Mouse (Mus musculus): Measurements from ENCODE around the gene Myh1. TPM values are rescaled to one million over a fixed set of nuclear protein-coding genes. Genes with fewer than 3 reads are reported as not detected.

Gene Myh1
- 0.12 and 0.32 TPM in 2 replicates for polyA plus RNA-seq (2012; rRNA removed)

DNA sequence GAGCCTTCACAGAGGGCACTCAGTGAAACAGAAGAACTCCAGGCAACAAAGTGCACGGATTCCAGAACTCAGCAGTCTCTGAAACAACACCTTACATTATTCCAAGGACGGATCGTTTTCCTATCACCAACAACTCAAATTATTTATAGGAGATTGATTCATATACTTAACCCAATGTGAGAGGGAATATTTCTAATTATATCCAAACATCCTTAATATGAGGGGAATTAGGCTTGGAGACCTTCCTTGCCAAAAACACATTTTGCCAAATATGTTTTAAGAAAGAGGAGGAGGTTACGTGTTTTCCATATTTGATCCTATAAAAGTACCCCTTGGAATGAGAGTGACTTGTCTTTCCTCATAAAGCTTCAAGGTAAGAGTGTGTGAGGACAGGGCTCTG, at the start of gene Myh1:
TSS of gene Myh1 (plus strand) at position 301 of the 400 bp plus-strand sequence.
- DNase-seq (ENCODE audit: extremely low spot score in 1 of 2, low spot score in 1 of 2) = no peak

- no peak for DNase-seq (ENCODE audit: extremely low spot score in 1 of 2, low spot score in 1 of 2)
Observed at GRCm38 (mm10) chr11:67150237-67150636, 49.6 kb upstream of the Myh1 start.

DNA sequence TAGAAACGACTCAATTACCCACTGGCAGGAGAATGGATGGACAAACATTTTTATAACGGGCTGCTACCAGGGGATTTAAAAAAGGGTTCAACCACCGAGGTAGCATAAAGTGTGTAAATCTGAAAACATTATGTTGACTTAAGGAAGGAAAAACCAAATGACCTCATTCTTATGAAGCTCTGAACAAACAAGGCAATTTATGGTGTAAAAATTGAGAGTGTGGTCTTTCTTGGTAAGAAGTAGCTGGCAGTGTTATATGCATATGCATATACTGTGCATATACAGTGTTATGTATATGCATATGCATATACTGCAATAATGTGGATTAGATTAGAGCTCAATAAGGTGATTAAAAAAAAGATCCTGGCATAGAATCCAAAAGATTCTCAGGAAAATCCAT, 48.7 kb upstream of the Myh1 start:
- no peak for DNase-seq (ENCODE audit: extremely low spot score in 1 of 2, low spot score in 1 of 2)

DNA sequence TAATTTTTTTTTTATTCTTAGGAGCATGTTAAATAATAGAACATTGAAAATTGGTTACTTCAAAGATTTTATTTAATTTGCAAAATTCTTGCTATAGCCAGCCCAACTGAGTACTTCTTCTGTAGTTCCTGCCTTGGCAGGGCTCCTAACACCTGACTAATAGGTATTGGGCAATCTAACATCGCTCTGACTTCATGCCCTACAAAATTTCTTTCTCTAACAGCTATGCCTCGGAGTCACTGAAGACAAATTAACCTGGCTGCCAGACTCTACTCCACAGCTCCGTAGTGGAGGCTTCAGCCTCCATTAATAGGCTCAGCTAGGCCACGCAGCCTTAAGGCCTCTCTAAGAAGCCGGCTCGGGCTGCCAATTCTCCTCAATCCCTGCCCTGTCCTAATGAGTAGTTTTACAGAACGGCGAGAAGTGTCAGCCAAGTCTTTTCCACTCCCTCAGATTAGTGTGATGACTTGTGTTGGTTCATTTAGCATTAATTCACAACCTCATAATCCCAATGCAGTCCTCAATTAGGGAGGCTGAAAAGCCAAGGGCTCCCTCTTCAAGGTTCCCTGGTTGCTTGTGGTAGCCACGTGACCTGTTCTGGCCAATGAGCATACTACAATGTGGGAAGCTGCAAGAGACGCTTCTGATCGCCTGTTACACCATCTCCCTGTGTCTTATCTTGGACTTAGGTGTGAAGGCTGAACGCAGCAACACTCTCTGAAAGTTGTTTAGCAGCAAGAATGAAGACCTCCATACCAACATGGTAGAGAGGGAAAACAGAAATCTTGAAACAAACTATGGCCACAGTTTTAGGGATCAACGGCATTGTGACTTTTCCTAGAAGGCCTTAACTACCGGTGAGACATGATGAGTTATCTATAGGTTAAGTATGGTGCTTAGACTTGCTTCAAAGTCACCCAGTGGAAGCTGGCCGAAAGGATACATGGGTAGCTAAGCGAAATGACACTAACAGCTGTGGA, 47.9 kb upstream of the Myh1 start:
- DNase-seq (ENCODE audit: extremely low spot score in 1 of 2, low spot score in 1 of 2) = no peak

GRCm38 (mm10) chr11:67153123-67153522, 46.7 kb upstream of the Myh1 start:
- DNase-seq (ENCODE audit: extremely low spot score in 1 of 2, low spot score in 1 of 2) = peak; percentile 24 to 82

- no peak for DNase-seq (ENCODE audit: extremely low spot score in 1 of 2, low spot score in 1 of 2)
Observed at GRCm38 (mm10) chr11:67153843-67154242, 46.0 kb upstream of the Myh1 start.

- DNase-seq (ENCODE audit: extremely low spot score in 1 of 2, low spot score in 1 of 2) = no peak
Observed at GRCm38 (mm10) chr11:67155650-67156049, 44.2 kb upstream of the Myh1 start.

DNA sequence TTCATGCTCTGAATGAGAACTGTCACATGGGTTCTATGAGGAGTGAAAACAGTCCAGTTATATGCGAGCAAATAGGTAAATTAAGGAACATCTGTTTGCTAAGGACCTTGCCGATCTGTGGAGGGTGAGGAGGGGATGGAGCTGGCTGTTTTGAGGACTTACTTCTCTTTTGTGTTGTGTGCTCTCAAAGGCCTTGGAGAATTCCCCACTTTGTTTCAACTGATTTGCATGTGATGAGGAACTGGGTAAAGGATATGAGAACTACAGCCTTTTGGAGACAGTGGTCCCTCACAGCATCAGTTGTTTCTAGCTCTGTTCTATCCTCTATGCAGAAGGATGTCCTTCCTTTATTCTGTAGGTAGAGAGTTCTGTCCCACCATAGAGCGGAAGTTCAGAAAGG, 39.7 kb upstream of the Myh1 start:
- DNase-seq (ENCODE audit: extremely low spot score in 1 of 2, low spot score in 1 of 2) = no peak

DNA sequence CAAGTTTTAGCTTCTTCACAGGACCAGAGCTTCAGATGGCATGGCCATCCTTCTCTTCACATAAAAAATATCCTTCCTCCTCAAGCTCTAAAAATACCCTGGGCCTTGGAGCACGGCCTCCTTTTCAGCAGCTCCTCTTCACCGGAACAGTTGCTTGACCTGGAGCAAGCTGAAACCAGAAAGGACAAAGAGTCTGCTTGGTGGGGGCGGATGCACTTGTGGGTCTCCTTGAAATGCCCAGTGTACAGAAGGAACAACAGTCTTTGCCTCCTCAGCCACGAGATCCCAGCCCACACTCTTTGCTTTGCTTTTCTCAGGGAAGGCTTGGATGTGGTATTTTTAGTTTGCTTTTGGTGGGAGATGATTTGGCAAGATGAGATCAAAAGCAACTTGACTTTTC, 36.2 kb upstream of the Myh1 start:
- peak; percentile 38 to 69 for DNase-seq (ENCODE audit: extremely low spot score in 1 of 2, low spot score in 1 of 2)

- no peak for DNase-seq (ENCODE audit: extremely low spot score in 1 of 2, low spot score in 1 of 2)
Observed at GRCm38 (mm10) chr11:67164851-67165250, 35.0 kb upstream of the Myh1 start.

- no peak for DNase-seq (ENCODE audit: extremely low spot score in 1 of 2, low spot score in 1 of 2)
Observed at GRCm38 (mm10) chr11:67169301-67169700, 30.6 kb upstream of the Myh1 start.

GRCm38 (mm10) chr11:67170727-67171126, 29.1 kb upstream of the Myh1 start, which contains the start of gene Myh2:
Myh2 (plus strand) TSS chr11:67171027.
- no peak for DNase-seq (ENCODE audit: extremely low spot score in 1 of 2, low spot score in 1 of 2)

DNA sequence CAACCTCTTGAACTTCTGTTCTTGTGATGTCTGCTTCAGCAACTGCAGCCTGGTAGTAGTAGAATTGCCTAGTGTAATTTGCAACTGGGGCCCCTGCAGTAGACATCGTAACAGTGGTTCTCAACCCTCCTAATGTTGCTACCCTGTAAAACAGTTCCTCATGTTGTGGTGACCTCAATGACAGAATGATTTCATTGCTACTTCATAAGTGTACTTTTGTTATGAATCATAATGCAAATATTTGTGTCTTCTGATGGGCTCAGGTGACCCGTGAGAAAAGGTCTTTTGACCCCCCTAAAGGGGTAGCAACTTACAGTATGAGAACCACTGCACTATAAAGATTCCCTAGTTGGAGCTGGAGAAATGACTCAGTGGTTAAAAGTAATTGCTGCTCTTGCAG, 27.4 kb upstream of the Myh1 start:
- DNase-seq (ENCODE audit: extremely low spot score in 1 of 2, low spot score in 1 of 2) = no peak

GRCm38 (mm10) chr11:67176376-67176775, 23.5 kb upstream of the Myh1 start:
- DNase-seq (ENCODE audit: extremely low spot score in 1 of 2, low spot score in 1 of 2) = no peak

GRCm38 (mm10) chr11:67190316-67190715, 9.5 kb upstream of the Myh1 start:
- peak in 1 of 2 experiments; percentile 40 for DNase-seq (ENCODE audit: extremely low spot score in 1 of 2, low spot score in 1 of 2)

- DNase-seq (ENCODE audit: extremely low spot score in 1 of 2, low spot score in 1 of 2) = peak in 1 of 2 experiments; percentile 35
Observed at GRCm38 (mm10) chr11:67190814-67191213, 9.0 kb upstream of the Myh1 start.

GRCm38 (mm10) chr11:67191496-67191895, 8.4 kb upstream of the Myh1 start:
- no peak for DNase-seq (ENCODE audit: extremely low spot score in 1 of 2, low spot score in 1 of 2)

DNA sequence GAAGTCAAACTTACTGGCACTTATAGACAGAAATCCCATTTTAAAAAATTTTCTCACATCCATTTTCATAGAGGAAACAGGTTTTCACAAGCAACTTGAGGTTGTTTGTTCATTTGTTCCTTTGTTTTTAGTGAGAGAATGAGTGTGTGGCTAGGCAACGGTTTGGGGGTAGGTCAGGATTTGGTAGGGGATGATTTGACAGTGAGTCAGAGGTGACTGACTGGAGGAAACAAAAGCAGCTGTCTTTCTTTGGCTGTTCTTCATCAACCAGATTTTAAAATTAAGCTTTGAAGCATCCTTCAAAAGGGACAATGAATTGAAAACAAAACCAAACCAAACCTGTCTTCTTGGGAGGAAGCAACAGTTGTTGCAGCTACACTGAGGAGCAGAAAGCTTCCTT, 531 bp upstream of the Myh1 start:
- no peak for DNase-seq (ENCODE audit: extremely low spot score in 1 of 2, low spot score in 1 of 2)

- no peak for DNase-seq (ENCODE audit: extremely low spot score in 1 of 2, low spot score in 1 of 2)
Observed at GRCm38 (mm10) chr11:67204766-67205165, 4.9 kb downstream of the Myh1 start.

GRCm38 (mm10) chr11:67221803-67222202, 22.0 kb downstream of the Myh1 start:
- DNase-seq (ENCODE audit: extremely low spot score in 1 of 2, low spot score in 1 of 2) = peak in 1 of 2 experiments; percentile 50

DNA sequence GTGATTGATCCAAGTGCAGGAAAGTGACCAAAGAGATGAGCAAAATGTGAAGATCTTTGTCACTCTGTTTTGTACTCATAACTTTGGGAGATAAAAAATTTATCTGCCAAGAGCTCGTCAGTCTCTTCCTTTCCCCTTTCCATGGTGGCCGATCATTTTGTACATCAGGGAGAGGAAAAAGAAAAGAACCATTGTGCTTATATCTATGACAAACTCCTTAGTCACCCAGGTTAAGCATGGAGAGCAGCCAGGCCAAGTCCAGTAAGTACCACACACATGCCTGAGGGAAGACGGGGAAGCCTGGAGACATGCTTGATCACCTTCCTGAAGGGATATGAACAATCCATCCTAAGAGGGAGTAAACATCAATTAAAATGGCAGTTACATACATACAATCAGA, 24.6 kb downstream of the Myh1 start:
- no peak for DNase-seq (ENCODE audit: extremely low spot score in 1 of 2, low spot score in 1 of 2)

DNA sequence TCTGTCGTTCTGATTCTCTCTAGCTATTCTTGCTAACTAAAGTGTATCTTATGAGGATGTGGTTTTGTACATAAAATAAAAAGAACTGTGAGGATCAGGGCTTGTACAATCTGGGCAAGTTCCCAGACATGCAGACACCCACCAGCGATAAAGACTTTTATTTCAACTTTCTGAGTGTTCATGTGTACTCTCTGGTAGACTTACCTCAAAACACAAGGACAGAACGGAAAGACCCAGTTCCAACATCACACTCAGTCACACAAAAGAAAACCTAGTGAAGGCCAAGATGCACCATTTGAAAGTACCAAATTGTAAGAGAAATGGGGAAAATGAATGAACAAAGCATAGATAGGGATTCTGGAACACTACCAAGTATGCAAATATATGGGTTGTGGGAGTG, 28.9 kb downstream of the Myh1 start:
- peak in 1 of 2 experiments; percentile 21 for DNase-seq (ENCODE audit: extremely low spot score in 1 of 2, low spot score in 1 of 2)

All from frontal cortex, adult 2 months (tissue).